9 mouse cellular contexts compared by ENCODE assay signal in genomic region chr17:5798221-5798801, GRCm38 (mm10). TPM values are rescaled to one million over a fixed set of nuclear protein-coding genes. Genes with fewer than 3 reads are reported as not detected.
DNase-seq lines count a peak whose midpoint lies in the region.
"Had no signal": no experiment of that assay in that cellular context is flagged by ENCODE, and none has a peak within 500 bp of the region (broad histone marks: within the 10 kb centered on the region; RNA-seq: fewer than 3 reads in every experiment).

No protein-coding gene starts in this region.

- H3K4me3 ChIP-seq in megakaryocyte, embryonic 14.5 days (replicated peaks) = peak overlapping the region; percentile 76
- H3K4me3 ChIP-seq: embryonic facial prominence, embryonic 13.5 days had no signal

- H3K36me3 ChIP-seq in megakaryocyte, embryonic 14.5 days (replicated peaks; ENCODE audit: low read length) = peaks cover 5% of the 10 kb centered on the region
- H3K36me3 ChIP-seq: embryonic facial prominence, embryonic 13.5 days had no signal

- DNase-seq in 3134 (ENCODE audit: extremely low read depth, insufficient read length, low spot score) = peak; percentile 61
- peak; percentile 78 to 84 for DNase-seq in B cell, adult 2 months
- DNase-seq in cerebellum, postnatal 14 days = peak; percentile 38 to 43
- DNase-seq in yolk sac, embryonic 10.5 days (ENCODE audit: low spot score) = peak; percentile 67
- no peak for DNase-seq in adrenal gland, adult 18-20 months (ENCODE audit: low spot score in 2 of 2)
- no peak for DNase-seq in gastrocnemius, postnatal 4 days (ENCODE audit: low spot score in 2 of 2)
- DNase-seq in frontal cortex, postnatal 36 days (ENCODE audit: low spot score in 2 of 2) = no peak

- no peaks in the 10 kb centered on the region for H3K9me3 ChIP-seq in megakaryocyte, embryonic 14.5 days
- H3K9me3 ChIP-seq: embryonic facial prominence, embryonic 13.5 days had no signal

- H3K27me3 ChIP-seq in megakaryocyte, embryonic 14.5 days (replicated peaks) = no peaks in the 10 kb centered on the region

- peaks cover 99% of the 10 kb centered on the region for H3K4me1 ChIP-seq in megakaryocyte, embryonic 14.5 days

RNA-seq across cellular contexts. Expression of gene Snx9, which starts 42.8 kb away (rescaled TPM):
- polyA plus RNA-seq in megakaryocyte, embryonic 14.5 days (2012; ENCODE audit: insufficient read depth, low replicate concordance) = 35.2 and 38.7 TPM in 2 replicates
- total RNA-seq in adrenal gland, adult 18-20 months (2021) = 10 to 100 TPM; 45.3 TPM
- 10 to 100 TPM; 36.4 to 38.6 TPM for total RNA-seq in gastrocnemius, postnatal 4 days (2021)

Comparison
In these comparisons a context has a peak if more than half of its experiments do, and no peak if none do; other contexts are left out.
1. DNase-seq: peak in 3134 (single experiment), B cell, adult 2 months (2 of 2), cerebellum, postnatal 14 days (2 of 2) and yolk sac, embryonic 10.5 days (single experiment); none in adrenal gland, adult 18-20 months (0 of 2), gastrocnemius, postnatal 4 days (0 of 2) and frontal cortex, postnatal 36 days (0 of 2).